Comparison of ENCODE assay signal across 20 mouse cellular contexts in the genomic region with DNA sequence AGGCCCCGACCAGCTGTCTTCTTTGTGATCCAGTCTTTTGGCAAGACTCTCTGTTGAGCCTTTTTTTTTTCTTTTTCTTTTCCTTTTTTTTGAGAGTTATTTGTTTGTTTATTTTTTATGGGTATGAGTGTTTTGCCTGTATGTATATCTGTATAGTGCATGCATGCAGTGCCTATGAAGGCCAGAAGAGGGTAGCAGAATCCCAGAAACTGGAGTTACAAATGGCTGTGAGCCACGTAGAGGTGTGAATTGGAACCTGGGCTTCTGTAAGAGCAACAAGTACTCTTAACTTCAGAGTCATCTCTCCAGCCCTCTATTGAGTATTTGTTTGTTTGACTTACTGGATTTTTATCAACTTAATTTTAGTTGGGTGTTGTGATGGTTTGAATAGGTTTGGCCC.
A peak's percentile ranks its signal among the peaks of the same experiment; 100 is the strongest.
DNase-seq lines count a peak whose midpoint lies in the region; ATAC-seq and TF ChIP-seq lines count a peak whose summit lies in the region.
"Had no signal": no experiment of that assay in that cellular context is flagged by ENCODE, and none has a peak within 500 bp of the region (broad histone marks: within the 10 kb centered on the region; RNA-seq: fewer than 3 reads in every experiment).

No protein-coding gene starts in this region.

- WGBS in intestine, postnatal 0 days: 86% methylated on average over 2 of the region's 2 CpGs
- 92% methylated on average over 2 of the region's 2 CpGs for WGBS in intestine, embryonic 16.5 days
- 83% methylated on average over 2 of the region's 2 CpGs for WGBS in lung, postnatal 0 days
- 77% methylated on average over 2 of the region's 2 CpGs for WGBS in heart, embryonic 12.5 days

- no peak overlapping the region for H3K4me3 ChIP-seq in intestine, postnatal 0 days (ENCODE audit: low read depth, low read length)
- H3K4me3 ChIP-seq in intestine, embryonic 16.5 days (ENCODE audit: low read length): no peak overlapping the region
- H3K4me3 ChIP-seq in lung, postnatal 0 days (ENCODE audit: low read depth, low read length): no peak overlapping the region
- H3K4me3 ChIP-seq in E14TG2a.4 (replicated peaks; ENCODE audit: low read length): no peak overlapping the region
- H3K4me3 ChIP-seq in heart, embryonic 12.5 days: no peak overlapping the region
- H3K4me3 ChIP-seq: embryonic facial prominence, embryonic 13.5 days; erythroblast, embryonic 14.5 days; forebrain, embryonic 13.5 days; heart, embryonic 10.5 days; hindbrain, embryonic 10.5 days; liver, embryonic 12.5 days; midbrain, embryonic 10.5 days had no signal

- TF ChIP-seq CTCF in intestine, postnatal 0 days (IDR thresholded peaks at IDR 0.05; ENCODE audit: low read depth): peak; percentile 36; the same call in 1 of the 2 replicates
- 0 out of 2 replicates have a peak, but pooled peaks have one; percentile 19 for TF ChIP-seq CTCF in lung, postnatal 0 days (IDR thresholded peaks at IDR 0.05)
- TF ChIP-seq CTCF in E14TG2a.4 (conservative IDR thresholded peaks at IDR 0.05; ENCODE audit: low read length): peak; percentile 84

- TF ChIP-seq EP300 in lung, postnatal 0 days (IDR thresholded peaks at IDR 0.05): no peak

- no peak overlapping the region for H3K4me2 ChIP-seq in intestine, postnatal 0 days (replicated peaks; ENCODE audit: low read depth)
- no peak overlapping the region for H3K4me2 ChIP-seq in intestine, embryonic 16.5 days (ENCODE audit: low read depth, low read length)
- H3K4me2 ChIP-seq in lung, postnatal 0 days (replicated peaks; ENCODE audit: low read depth, low read length): no peak overlapping the region
- no peak overlapping the region for H3K4me2 ChIP-seq in heart, embryonic 12.5 days
- H3K4me2 ChIP-seq: embryonic facial prominence, embryonic 13.5 days; forebrain, embryonic 13.5 days; liver, embryonic 12.5 days had no signal

- H3K27me3 ChIP-seq in intestine, postnatal 0 days (replicated peaks; ENCODE audit: control insufficient read depth, insufficient read depth, low read length): no peaks in the 10 kb centered on the region
- H3K27me3 ChIP-seq in intestine, embryonic 16.5 days (replicated peaks; ENCODE audit: control insufficient read depth, insufficient read depth, low read length): no peaks in the 10 kb centered on the region
- no peaks in the 10 kb centered on the region for H3K27me3 ChIP-seq in lung, postnatal 0 days (replicated peaks; ENCODE audit: insufficient read depth, low read length)
- no peaks in the 10 kb centered on the region for H3K27me3 ChIP-seq in E14TG2a.4 (ENCODE audit: insufficient read depth, low read length)
- no peaks in the 10 kb centered on the region for H3K27me3 ChIP-seq in heart, embryonic 12.5 days (replicated peaks)
- H3K27me3 ChIP-seq: embryonic facial prominence, embryonic 13.5 days; forebrain, embryonic 13.5 days; liver, embryonic 12.5 days had no signal

- ATAC-seq in intestine, postnatal 0 days: no peak
- no peak for ATAC-seq in intestine, embryonic 16.5 days
- no peak for ATAC-seq in lung, postnatal 0 days
- no peak for ATAC-seq in heart, embryonic 12.5 days (ENCODE audit: insufficient number of reproducible peaks, low FRiP score)
- ATAC-seq: forebrain, embryonic 13.5 days; liver, embryonic 12.5 days had no signal

- H3K9me3 ChIP-seq in intestine, postnatal 0 days (ENCODE audit: control insufficient read depth): no peaks in the 10 kb centered on the region
- no peaks in the 10 kb centered on the region for H3K9me3 ChIP-seq in intestine, embryonic 16.5 days (ENCODE audit: control insufficient read depth, low read length)
- H3K9me3 ChIP-seq in lung, postnatal 0 days (ENCODE audit: low read length): no peaks in the 10 kb centered on the region
- H3K9me3 ChIP-seq in E14TG2a.4 (ENCODE audit: low read length): peaks cover 7% of the 10 kb centered on the region
- H3K9me3 ChIP-seq in heart, embryonic 12.5 days (replicated peaks): peaks cover 2% of the 10 kb centered on the region; the same call in 1 of the 2 replicates
- H3K9me3 ChIP-seq: embryonic facial prominence, embryonic 13.5 days; heart, embryonic 10.5 days; hindbrain, embryonic 10.5 days; liver, embryonic 12.5 days; midbrain, embryonic 10.5 days had no signal

- no peak overlapping the region for H3K27ac ChIP-seq in intestine, postnatal 0 days (ENCODE audit: low read depth, low read length)
- H3K27ac ChIP-seq in intestine, embryonic 16.5 days (ENCODE audit: low read length): no peak overlapping the region
- H3K27ac ChIP-seq in lung, postnatal 0 days (ENCODE audit: low read length): no peak overlapping the region
- H3K27ac ChIP-seq in heart, embryonic 12.5 days (ENCODE audit: poor library complexity, severe bottlenecking): no peak overlapping the region
- H3K27ac ChIP-seq: embryonic facial prominence, embryonic 13.5 days; forebrain, embryonic 13.5 days; heart, embryonic 10.5 days; hindbrain, embryonic 10.5 days; kidney, postnatal 0 days; liver, embryonic 12.5 days; midbrain, embryonic 10.5 days had no signal

- H3K9ac ChIP-seq in intestine, postnatal 0 days (ENCODE audit: low read depth, low read length): no peak overlapping the region
- H3K9ac ChIP-seq in intestine, embryonic 16.5 days (ENCODE audit: low read depth, low read length): no peak overlapping the region
- no peak overlapping the region for H3K9ac ChIP-seq in lung, postnatal 0 days (replicated peaks; ENCODE audit: low read depth)
- H3K9ac ChIP-seq in heart, embryonic 12.5 days: no peak overlapping the region
- H3K9ac ChIP-seq: embryonic facial prominence, embryonic 13.5 days; forebrain, embryonic 13.5 days; liver, embryonic 12.5 days had no signal

- H3K36me3 ChIP-seq in intestine, postnatal 0 days (ENCODE audit: control insufficient read depth, insufficient read depth): no peaks in the 10 kb centered on the region
- no peaks in the 10 kb centered on the region for H3K36me3 ChIP-seq in intestine, embryonic 16.5 days (ENCODE audit: control insufficient read depth, insufficient read depth, low read length)
- H3K36me3 ChIP-seq in lung, postnatal 0 days (ENCODE audit: insufficient read depth, low read length): no peaks in the 10 kb centered on the region
- H3K36me3 ChIP-seq in E14TG2a.4 (ENCODE audit: insufficient read depth, low read length): no peaks in the 10 kb centered on the region
- H3K36me3 ChIP-seq in heart, embryonic 12.5 days: no peaks in the 10 kb centered on the region
- H3K36me3 ChIP-seq: embryonic facial prominence, embryonic 13.5 days; heart, embryonic 10.5 days; hindbrain, embryonic 10.5 days; liver, embryonic 12.5 days; midbrain, embryonic 10.5 days had no signal

- no peaks in the 10 kb centered on the region for H3K4me1 ChIP-seq in intestine, postnatal 0 days (replicated peaks; ENCODE audit: control insufficient read depth, insufficient read depth, low read length)
- H3K4me1 ChIP-seq in intestine, embryonic 16.5 days (ENCODE audit: control insufficient read depth, insufficient read depth, low read length): no peaks in the 10 kb centered on the region
- no peaks in the 10 kb centered on the region for H3K4me1 ChIP-seq in lung, postnatal 0 days (ENCODE audit: insufficient read depth, low read depth, low read length)
- no peaks in the 10 kb centered on the region for H3K4me1 ChIP-seq in E14TG2a.4 (replicated peaks; ENCODE audit: low read depth, low read length)
- no peaks in the 10 kb centered on the region for H3K4me1 ChIP-seq in heart, embryonic 12.5 days (replicated peaks)
- H3K4me1 ChIP-seq: embryonic facial prominence, embryonic 13.5 days; forebrain, embryonic 13.5 days; heart, embryonic 10.5 days; liver, embryonic 12.5 days had no signal

- DNase-seq in lung, postnatal 0 days (ENCODE audit: low spot score): no peak
- DNase-seq in lung, adult 18-20 months: no peak
- DNase-seq in induced T-regulatory cell, adult 2 months (ENCODE audit: low read depth): peak; percentile 3
- DNase-seq: adrenal gland, adult 2 months; cerebellum, adult 18-20 months; cerebellum, postnatal 14 days; kidney, adult 2 months; left cerebral cortex, postnatal 4 days had no signal

Comparison
In these comparisons a context has a peak if more than half of its experiments do, and no peak if none do; other contexts are left out.
1. CTCF ChIP-seq: peak in every context shown above with its lines; median percentile 84 in E14TG2a.4; 36 in intestine, postnatal 0 days; 19 in lung, postnatal 0 days.